Mouse (Mus musculus) megakaryocyte-erythroid progenitor cell, adult 5-6 weeks (primary cell): ENCODE measurements around the gene Opa1. TPM values are rescaled to one million over a fixed set of nuclear protein-coding genes. Genes with fewer than 3 reads are reported as not detected.
A peak's percentile ranks its signal among the peaks of the same experiment; 100 is the strongest.

Experiments
- ATAC-seq: replicated peaks from 2 replicates; pipeline ENCODE4 v1.8.0; 2016; ENCODE audit warnings: mild to moderate bottlenecking, inconsistent platforms; ENCODE audit not compliant: severe bottlenecking, poor library complexity, low FRiP score, low TSS enrichment
- total RNA-seq, 2 experiments: library from RNA; stranded (forward) in 1 of 2; stranded (reverse) in 1 of 2; fragments of 200-1000, 215-1000 nt in 1 of 2; fragments of >200 nt in 1 of 2; fragmentation: Nextera tagmentation in 1 of 2; gene quantifications; 2 replicates each; pipeline ENCODE4 v1.2.3; 2014 to 2017

The Opa1 gene
- total RNA-seq, 2 experiments from 2014 or later, result 54.8 to 92.9 TPM

GRCm38 (mm10) chr16:29644871-29645270 lies 65.7 kb downstream of the Opa1 start:
- ATAC-seq, result no peak

DNA sequence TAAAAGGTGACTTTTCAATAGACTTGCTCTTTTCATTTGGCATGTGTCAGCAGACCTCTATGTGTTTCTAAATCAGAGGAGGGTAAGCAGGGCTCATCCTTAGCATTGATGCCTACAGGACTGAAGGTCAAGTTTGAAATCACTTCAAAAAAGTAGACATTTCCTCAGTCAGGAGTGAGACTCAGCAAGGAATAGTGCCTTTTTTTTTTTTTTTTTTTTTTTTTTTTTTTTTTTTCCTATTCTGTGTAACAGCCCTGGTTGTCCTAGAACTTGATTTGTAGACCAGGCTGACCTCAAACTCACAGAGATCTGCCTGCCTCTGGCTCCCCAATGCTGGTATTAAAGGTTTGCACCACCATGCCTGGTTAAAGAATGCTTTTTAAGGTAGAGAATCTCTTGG lies 67.1 kb downstream of the Opa1 start:
- no peak for ATAC-seq

DNA sequence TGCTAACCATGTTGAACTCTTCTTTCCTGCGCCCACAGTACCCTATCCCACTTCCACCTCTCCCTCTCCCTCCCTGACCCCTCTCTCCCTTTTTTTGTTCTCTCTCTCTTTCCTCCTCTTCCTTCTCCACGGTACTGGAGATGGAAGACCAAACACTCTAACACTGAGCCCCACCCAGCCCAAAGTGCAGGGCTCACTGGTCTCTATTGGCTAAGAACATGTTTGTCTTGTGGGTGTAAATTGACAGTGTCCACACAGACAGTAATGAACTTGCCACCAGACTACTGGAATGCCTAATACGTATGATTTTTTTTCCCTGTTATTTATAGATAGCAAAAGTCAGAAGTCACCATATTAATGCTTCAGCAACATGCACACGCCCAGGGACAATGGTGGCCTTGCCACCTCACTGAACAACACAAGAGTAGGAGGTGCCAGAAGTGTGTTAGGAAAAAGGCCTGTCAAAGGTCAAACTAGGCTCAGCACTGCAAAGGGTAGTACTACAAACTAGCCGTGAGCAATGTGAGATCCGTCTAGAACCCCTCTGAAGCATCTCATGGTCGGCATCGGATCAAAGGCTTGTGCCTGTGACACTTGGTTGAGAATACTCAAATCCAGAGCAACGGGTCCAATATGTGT lies 77.2 kb downstream of the Opa1 start:
- no peak for ATAC-seq

- ATAC-seq, result no peak
Measured at GRCm38 (mm10) chr16:29656901-29657300, 77.8 kb downstream of the Opa1 start.

- ATAC-seq, result 0 out of 2 replicates have a peak, but pooled peaks have one; percentile 49
Measured at GRCm38 (mm10) chr16:29657650-29658548, 78.8 kb downstream of the Opa1 start.

GRCm38 (mm10) chr16:29659101-29659810 lies 80.1 kb downstream of the Opa1 start:
- peak; percentile 82 for ATAC-seq

- no peak for ATAC-seq
Measured at GRCm38 (mm10) chr16:29663042-29663758, 84.1 kb downstream of the Opa1 start.

DNA sequence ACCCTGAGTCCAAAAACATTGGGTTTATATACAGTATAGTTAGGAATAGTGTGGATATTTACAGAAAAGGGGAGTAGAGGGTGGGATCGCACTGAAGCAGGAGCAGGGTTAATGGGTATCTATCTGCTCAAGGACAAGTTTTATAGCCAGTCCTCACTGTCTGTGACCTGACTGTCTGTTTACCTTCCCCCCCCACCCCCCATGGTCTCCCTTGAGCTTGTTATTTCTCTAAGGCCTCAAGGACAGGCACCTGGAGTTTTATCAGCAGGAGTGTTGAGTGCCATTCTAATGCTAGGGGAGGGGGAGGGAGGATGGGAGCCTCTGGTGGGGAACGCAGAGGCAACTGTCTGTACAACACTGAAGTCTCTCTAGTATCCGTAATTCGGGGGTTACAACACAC lies 85.3 kb downstream of the Opa1 start:
- ATAC-seq, result no peak

DNA sequence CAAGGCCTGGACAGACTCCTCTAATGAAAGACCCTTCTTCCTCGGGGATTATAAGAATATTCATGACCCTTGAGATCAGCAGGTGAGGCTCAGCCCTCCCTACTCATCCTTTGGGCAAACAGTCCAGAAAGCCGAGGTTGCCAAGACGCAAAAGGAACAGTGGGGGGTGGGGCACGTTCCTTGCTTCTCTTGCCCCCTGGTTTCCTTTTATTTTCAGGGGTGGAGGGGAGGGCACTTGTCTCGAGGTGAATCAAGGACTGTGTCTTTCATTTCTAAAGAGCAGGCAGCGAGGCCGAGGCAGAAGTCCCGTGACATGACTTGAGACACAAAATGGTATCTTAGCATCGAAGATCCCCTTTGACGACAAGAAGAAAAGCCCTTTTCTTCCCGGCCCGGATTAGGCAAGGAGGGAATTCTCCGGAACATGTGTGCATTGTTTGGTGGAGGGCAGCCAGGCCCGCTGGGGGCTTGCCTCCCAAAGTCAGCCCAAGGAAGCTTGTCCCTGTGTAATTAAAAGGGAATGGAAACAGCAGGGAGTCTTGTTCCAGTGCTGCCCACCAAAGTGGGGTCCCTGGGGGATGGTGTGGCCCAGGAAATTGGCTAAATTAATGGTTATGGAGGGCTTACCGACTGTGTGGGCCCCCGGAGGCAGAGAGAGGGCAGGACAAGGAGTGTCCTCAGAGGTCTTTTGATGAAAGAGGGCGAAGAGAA lies 88.0 kb downstream of the Opa1 start:
- ATAC-seq, result no peak

- no peak for ATAC-seq
Measured at GRCm38 (mm10) chr16:29667702-29668061, 88.5 kb downstream of the Opa1 start.

DNA sequence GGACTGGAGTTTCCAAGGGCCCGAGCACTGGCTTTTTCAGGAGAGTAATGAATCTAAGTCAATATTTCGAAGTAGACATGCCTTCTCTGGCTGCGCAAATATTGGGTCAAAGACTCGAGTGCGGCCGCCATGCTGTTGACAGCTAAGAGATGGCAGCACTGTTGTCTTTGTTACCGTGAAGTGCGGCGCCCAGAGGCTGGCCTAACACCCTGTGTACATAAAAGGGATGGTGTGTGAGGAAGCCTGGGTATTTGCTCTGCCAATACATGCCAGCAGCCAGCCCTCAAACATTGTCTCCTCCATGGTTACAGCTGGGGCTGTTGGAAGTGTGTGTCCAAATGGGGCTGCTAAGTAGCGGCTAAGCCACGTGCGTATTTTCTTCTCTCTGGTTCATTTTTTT lies 89.3 kb downstream of the Opa1 start:
- ATAC-seq, result no peak

DNA sequence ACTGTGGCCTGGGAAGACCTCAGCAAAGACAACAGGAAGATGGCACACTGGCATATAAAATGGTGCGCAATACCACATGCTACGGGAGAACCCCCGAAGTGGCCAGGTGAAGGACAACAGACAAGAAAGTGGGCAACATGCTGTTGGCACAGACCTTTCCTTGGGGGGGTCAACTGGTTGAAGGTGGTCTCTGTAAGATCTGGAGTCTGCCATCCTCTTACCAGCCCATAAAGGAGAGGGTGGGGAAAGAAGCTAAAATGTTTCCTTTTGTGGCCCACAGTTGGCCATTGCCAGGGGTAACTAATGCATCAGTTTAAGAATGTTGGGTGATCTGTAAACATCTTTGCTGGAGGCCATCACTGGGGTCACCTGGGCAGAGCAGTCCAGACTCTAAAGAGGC lies 91.7 kb downstream of the Opa1 start:
- no peak for ATAC-seq

- ATAC-seq, result no peak
Measured at GRCm38 (mm10) chr16:29673230-29673629, 94.1 kb downstream of the Opa1 start.

DNA sequence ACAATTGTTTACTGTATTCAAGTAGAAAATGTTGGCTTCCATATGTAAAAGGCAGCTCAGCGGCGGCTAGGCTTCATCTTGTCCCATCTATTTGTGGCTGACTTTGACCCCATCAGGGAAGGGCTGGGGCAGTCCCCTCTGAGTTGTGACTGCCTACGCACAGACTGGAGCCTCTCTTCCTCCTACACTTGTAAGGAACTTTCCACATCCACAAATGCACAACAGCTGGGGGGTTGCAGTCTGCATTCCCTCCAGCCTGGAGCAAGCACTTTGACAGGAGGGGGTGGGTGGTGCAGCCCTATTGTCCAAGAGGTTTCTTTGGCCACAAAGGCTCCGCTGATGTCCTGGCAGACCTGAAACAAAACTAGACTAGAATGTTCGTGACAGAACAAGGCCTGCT lies 100.5 kb downstream of the Opa1 start:
- ATAC-seq, result no peak

DNA sequence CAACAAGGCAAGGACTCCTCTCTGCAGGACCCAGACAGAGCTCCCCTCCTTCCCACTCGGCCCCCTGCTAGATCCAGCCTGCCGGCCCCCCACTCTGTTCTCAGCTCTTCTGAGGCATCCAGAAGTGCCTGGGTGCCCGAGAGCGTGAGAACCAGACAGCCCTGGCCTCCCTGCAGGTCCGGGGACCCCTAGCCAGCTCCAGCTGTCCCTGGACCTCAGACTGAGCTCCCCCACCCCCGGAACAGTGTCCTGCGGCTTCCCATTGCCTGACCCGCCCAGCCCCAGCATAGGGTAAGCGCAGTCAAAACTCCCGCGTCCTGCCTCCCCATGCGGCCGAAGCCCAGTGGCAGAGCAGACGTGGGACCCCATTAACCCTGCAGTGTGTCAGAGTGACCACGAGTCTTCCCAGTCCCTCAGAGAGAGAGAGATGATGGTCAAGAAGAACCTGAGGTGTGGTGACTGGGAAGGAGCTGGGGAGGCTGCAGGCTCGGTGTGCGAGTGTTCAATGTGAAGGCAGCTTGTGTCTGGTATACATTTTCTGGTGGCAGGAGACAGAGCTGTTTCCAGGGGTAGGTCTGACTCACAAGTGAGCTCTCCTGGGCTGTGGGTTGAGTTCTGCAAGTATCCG lies 101.5 kb downstream of the Opa1 start:
- no peak for ATAC-seq

DNA sequence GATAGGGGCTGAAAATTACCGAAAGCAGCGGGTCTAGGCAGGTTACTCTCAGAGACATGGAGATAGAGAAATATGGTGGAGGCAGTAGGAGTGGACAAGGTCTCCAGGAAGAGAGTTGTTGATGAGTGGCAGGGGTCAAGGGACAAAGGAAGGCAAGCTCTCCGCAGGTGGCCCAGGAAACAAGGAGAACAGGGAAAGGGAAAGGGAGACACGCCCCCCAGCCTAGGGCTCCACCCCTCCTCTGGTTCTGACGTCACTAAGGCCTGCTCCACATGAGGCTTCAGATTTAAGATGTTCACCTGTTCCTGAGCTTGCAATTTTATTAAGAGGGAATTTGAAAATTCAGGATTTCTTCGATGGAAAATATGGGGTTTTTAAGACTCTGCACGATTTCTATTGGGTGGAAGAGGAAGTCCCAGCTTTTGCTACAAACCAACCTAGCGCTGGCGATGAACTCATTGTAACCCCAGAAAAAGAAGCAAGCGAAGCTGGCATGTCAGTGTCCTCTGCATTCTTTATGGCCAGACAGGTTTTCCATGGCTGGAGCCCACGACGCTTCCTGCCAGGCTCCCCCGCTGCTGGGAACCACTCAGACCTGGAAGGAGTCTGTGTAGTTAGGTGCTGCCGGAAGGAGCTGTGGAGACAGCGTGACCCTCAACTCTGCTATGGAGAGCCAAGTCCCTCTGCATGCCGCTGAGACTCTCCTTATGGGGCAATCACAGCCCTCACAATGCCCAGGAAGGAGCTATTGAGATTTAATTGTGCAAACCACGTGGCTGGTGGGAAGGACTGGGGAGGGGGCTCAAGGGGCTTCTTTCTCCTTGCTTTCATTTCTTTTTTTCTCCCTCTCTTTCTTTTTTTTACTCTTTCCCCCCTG lies 103.7 kb downstream of the Opa1 start:
- ATAC-seq, result no peak

GRCm38 (mm10) chr16:29683563-29683962 lies 104.4 kb downstream of the Opa1 start:
- no peak for ATAC-seq

GRCm38 (mm10) chr16:29684111-29684510 lies 105.0 kb downstream of the Opa1 start:
- no peak for ATAC-seq
